Mouse (Mus musculus) liver, embryonic 15.5 days (tissue): ENCODE measurements around the gene Eef2k. TPM values are rescaled to one million over a fixed set of nuclear protein-coding genes. Genes with fewer than 3 reads are reported as not detected.
"Not testable (repeated sequence)": the region's sequence is repeated elsewhere in the genome, so short reads cannot be mapped to it uniquely, and the experiment has no call there.

Experiments
- ATAC-seq: fragments of 200-750 bp; cut with Nextera tagmentation; 2 replicates; pipeline ENCODE4 v1.8.0; 2017; ENCODE audit warnings: moderate number of reproducible peaks, mild to moderate bottlenecking, moderate library complexity; ENCODE audit not compliant: insufficient read depth
- H3K27ac ChIP-seq: fragments of 300-500 bp; sonication (generic); replicated peaks from 2 replicates; pipeline ENCODE4 v1.5.1; 2015; ENCODE audit warnings: mild to moderate bottlenecking, inconsistent platforms
- H3K27me3 ChIP-seq: fragments of 300-500 bp; sonication (generic); 2 replicates; pipeline ENCODE4 v1.6.1; 2015; ENCODE audit warnings: mild to moderate bottlenecking, inconsistent platforms
- H3K36me3 ChIP-seq: fragments of 300-500 bp; sonication (generic); replicated peaks from 2 replicates; pipeline ENCODE4 v1.6.1; 2015; ENCODE audit warnings: moderate library complexity, mild to moderate bottlenecking, inconsistent platforms
- H3K4me1 ChIP-seq: fragments of 300-500 bp; sonication (generic); replicated peaks from 2 replicates; pipeline ENCODE4 v1.6.1; 2015; ENCODE audit warnings: inconsistent platforms
- H3K4me2 ChIP-seq: fragments of 300-500 bp; sonication (generic); 2 replicates; pipeline ENCODE4 v1.6.1; 2015; ENCODE audit warnings: moderate library complexity, mild to moderate bottlenecking, inconsistent platforms
- H3K4me3 ChIP-seq: fragments of 300-500 bp; sonication (generic); replicated peaks from 2 replicates; pipeline ENCODE4 v1.5.1; 2015; ENCODE audit warnings: mild to moderate bottlenecking, inconsistent platforms
- H3K9ac ChIP-seq: fragments of 300-500 bp; sonication (generic); 2 replicates; pipeline ENCODE4 v1.6.1; 2015; ENCODE audit warnings: moderate library complexity, mild to moderate bottlenecking, inconsistent platforms
- H3K9me3 ChIP-seq: fragments of 300-500 bp; sonication (generic); replicated peaks from 2 replicates; pipeline ENCODE4 v1.6.1; 2016; ENCODE audit warnings: inconsistent platforms
- WGBS: fragments of 180-500 bp; shearing (Covaris S2); methylation state at CpG from one replicate; pipeline ENCODE4 v1.1.7; 2015; ENCODE audit warnings: mixed read lengths; ENCODE audit not compliant: insufficient replicate concordance; 5-methylcytosine and 5-hydroxymethylcytosine counted together
- polyA plus RNA-seq: library from polyadenylated mRNA; unstranded; fragments of >200 nt; fragmentation: Nextera tagmentation; extraction: Ambion mirVana; gene quantifications from 2 replicates; pipeline ENCODE4 v1.2.1, GENCODE M21; 2015

Gene Eef2k
- polyA plus RNA-seq, 1 experiment from 2014 or later: 42.8 TPM

DNA sequence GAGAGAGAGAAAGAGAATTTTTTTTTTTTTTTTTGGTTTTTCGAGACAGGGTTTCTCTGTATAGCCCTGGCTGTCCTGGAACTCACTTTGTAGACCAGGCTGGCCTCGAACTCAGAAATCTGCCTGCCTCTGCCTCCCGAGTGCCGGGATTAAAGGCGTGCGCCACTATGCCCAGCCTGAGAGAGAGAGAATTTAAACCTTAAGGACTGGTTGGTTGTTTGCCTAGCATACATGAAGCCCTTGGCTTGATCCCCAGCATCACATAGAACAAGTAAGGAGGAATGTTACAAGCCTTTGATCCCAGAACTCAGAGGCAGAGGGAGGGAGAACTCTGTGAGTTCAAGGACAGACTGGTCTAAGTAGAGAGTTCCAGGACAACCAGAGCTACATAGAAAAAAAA is 68.6 kb downstream of the Eef2k start:
- H3K4me2 ChIP-seq, H3K9ac ChIP-seq, H3K4me3 ChIP-seq, H3K36me3 ChIP-seq, ATAC-seq, H3K27me3 ChIP-seq, H3K4me1 ChIP-seq, H3K9me3 ChIP-seq, H3K27ac ChIP-seq: not testable (repeated sequence)
- WGBS: 75% methylated on average over 6 of the region's 6 CpGs

DNA sequence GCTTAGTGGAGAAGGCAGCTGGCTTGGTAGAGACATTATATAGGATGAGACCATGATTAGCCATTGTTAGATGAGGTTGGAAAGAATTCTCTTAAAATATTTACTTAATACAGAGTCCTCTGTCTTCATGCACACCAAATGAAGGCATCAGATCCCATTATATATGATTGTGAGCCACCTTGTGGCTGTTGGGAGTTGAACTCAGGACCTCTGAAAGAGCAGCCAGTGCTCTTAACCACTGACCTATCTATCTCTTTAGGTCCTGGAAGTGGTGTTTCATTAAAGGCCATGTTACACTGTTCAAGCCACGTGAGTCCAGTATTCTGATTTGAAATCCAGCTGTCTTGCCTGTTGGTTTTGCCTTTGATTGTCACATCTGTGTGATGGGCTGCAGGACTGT is 70.7 kb downstream of the Eef2k start:
- Histone ChIP-seq H3K4me2 (no peak overlapping the region), H3K4me3 (no peak overlapping the region), H3K9ac (no peak overlapping the region), H3K27me3 (no peaks in the 10 kb centered on the region), H3K27ac (no peak overlapping the region), H3K36me3 (no peaks in the 10 kb centered on the region), H3K4me1 (peaks cover 17% of the 10 kb centered on the region), H3K9me3 (no peaks in the 10 kb centered on the region)
- WGBS: 16% methylated on average over 1 of the region's 1 CpGs
- no peak for ATAC-seq

DNA sequence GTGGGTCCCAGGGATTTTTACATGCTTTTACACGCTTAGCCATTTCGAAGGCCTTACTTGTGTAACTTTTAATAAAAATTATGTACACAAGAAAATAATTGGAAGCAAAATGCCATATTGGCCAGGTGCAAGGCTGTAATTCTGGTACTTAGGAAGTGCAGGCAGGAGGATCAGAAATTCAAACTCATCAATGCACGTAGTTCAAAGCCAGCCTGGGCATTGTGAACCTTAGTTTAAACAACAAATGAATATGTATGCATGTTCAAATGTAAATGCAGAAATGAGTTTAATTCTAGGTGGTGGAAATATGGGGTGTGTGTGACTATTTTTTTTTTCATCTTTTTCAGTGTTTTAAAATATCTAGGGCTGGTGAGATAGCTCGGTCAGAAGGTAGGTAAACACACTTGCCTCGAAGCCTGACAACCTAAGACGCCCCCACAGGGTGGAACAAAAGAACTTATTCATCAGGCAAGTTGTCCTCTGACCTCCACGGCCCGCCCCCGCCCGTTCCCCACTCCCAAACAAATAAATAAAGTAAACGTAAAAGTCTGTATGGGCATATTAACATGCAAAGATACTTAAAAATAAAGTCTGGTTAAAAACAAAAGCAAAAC is 73.7 kb downstream of the Eef2k start:
- no peak for ATAC-seq
- peaks cover 37% of the 10 kb centered on the region for H3K4me1 ChIP-seq
- H3K4me3 ChIP-seq: peak overlapping the region; percentile 96
- H3K36me3 ChIP-seq: no peaks in the 10 kb centered on the region; the same call in 1 of the 2 replicates
- no peaks in the 10 kb centered on the region for H3K27me3 ChIP-seq
- peak overlapping the region; percentile 98 for H3K4me2 ChIP-seq
- H3K27ac ChIP-seq: 0 out of 2 replicates have a peak overlapping the region, but pooled peaks have one; percentile 20
- 29% methylated on average over 11 of the region's 11 CpGs for WGBS
- no peaks in the 10 kb centered on the region for H3K9me3 ChIP-seq
- H3K9ac ChIP-seq: no peak overlapping the region

DNA sequence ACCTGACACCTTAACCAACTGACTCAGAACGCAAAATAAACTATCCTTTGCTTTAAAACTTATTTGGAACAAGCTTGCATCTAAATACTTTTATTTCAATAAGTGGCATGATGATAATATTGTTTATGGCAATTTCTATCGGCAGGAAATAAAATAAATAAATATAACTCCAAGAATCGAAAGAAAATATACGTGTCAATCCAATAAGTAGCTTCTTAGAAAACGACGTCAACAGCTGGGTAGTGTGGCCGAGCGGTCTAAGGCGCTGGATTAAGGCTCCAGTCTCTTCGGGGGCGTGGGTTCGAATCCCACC is 74.6 kb downstream of the Eef2k start:
- Histone ChIP-seq H3K27me3 (no peaks in the 10 kb centered on the region), H3K9me3 (no peaks in the 10 kb centered on the region), H3K27ac (peak overlapping the region; percentile 38; the same call in 1 of the 2 replicates), H3K4me3 (peak overlapping the region; percentile 96), H3K36me3 (no peaks in the 10 kb centered on the region; the same call in 1 of the 2 replicates), H3K4me2 (peak overlapping the region; percentile 98), H3K4me1 (peaks cover 37% of the 10 kb centered on the region), H3K9ac (peak overlapping the region; percentile 50)
- ATAC-seq: peak; percentile 84; the same call in 1 of the 2 replicates
- 4% methylated on average over 12 of the region's 12 CpGs for WGBS

DNA sequence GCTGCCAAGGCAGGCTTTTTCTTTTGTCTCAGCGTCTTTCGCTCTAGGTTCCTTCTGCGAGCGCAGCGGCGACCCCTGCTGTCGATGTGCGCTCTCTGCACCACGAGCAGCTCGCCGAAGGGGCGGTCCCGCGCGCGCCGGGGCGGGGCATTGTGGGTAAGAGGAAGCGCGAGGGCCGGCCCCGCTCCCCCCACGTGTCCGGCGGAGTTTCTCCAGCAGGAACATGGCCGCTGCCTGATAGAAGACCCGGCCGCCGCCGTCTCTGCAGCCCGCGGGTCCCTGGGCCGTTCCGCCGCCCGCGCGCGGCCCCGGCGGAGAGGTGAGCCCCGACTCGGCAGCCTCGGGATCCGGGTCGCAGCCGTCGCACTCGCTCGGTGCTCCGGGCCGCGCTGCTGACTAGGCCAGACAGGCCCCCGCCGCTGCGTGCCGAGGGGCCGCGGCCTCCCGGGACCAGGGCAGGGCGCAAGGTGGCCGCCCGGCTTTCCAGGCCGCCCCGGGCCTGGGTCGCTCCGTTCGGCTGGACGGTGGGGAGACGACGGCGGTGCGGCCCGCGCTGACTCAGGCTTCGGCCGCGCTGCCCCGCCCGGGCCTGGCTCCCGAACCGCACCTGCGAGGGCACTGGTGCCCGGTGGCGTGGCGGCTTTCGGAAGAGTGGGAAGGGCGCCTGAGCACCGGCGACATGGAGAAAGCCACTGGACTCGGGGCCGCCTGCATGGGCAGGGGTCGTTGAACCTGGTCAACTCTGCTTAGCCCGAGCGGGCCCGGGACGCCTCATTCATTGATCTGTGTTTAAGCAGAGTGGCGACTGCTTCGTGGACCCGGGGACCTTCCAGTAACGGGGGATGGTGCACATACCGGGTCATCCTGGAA is 75.2 kb downstream of the Eef2k start, which contains the start of gene Polr3e:
Polr3e (plus strand) TSS at position 153 of the 870 bp plus-strand sequence.
- Histone ChIP-seq H3K9ac (peak within 1 kb of the TSS; percentile 88), H3K36me3 (peaks cover 3% of the 10 kb centered on the region; the same call in 1 of the 2 replicates), H3K27ac (peak within 1 kb of the TSS; percentile 90), H3K4me1 (peaks cover 37% of the 10 kb centered on the region), H3K9me3 (no peaks in the 10 kb centered on the region), H3K27me3 (no peaks in the 10 kb centered on the region), H3K4me3 (peak within 1 kb of the TSS; percentile 96), H3K4me2 (peak within 1 kb of the TSS; percentile 98)
- whole genome bisulfite sequencing: under 1% methylated on average over 102 of the region's 102 CpGs
- ATAC-seq: peak; percentile 87

DNA sequence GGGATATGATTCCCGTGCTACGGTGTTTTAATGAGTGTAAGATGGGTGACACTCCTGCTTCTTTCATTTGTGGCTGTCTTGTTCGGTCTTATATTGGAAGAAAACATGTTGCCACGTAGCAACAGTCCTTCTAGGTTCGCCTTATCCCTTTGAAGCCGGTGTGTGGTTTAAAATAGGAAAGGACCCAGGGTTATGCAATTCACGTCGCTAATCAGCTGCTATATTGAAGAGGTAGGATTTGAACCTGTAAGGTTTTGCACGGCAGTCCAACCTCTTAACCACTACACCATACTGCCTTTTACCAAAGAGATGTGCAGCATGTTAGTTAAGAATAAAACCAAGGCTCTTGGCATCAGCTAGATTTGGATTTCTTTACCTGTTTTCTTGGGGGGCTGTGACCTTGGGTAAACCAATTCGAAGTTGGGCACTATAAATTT is 75.9 kb downstream of the Eef2k start:
- ATAC-seq: peak; percentile 68
- WGBS: 5% methylated on average over 10 of the region's 10 CpGs
- Histone ChIP-seq H3K27ac (peak overlapping the region; percentile 90), H3K36me3 (peaks cover 9% of the 10 kb centered on the region; the same call in 1 of the 2 replicates), H3K4me3 (peak overlapping the region; percentile 96), H3K27me3 (no peaks in the 10 kb centered on the region), H3K4me2 (peak overlapping the region; percentile 98), H3K9ac (peak overlapping the region; percentile 88), H3K9me3 (no peaks in the 10 kb centered on the region), H3K4me1 (peaks cover 41% of the 10 kb centered on the region)

GRCm38 (mm10) chr7:120933110-120933509 is 90.5 kb downstream of the Eef2k start:
- Histone ChIP-seq H3K4me3 (no peak overlapping the region), H3K4me2 (no peak overlapping the region), H3K9ac (no peak overlapping the region), H3K4me1 (peaks cover 18% of the 10 kb centered on the region), H3K9me3 (no peaks in the 10 kb centered on the region), H3K36me3 (peaks cover 95% of the 10 kb centered on the region), H3K27me3 (no peaks in the 10 kb centered on the region), H3K27ac (peak overlapping the region; percentile 53)
- 83% methylated on average over 7 of the region's 7 CpGs for WGBS
- no peak for ATAC-seq

- H3K4me2 ChIP-seq: peak overlapping the region; percentile 29; the same call in 1 of the 2 replicates
- peak; percentile 74 for ATAC-seq
- peak overlapping the region; percentile 15; the same call in 1 of the 2 replicates for H3K9ac ChIP-seq
- H3K36me3 ChIP-seq: peaks cover 95% of the 10 kb centered on the region
- H3K4me3 ChIP-seq: no peak overlapping the region
- peak overlapping the region; percentile 53 for H3K27ac ChIP-seq
- H3K27me3 ChIP-seq: no peaks in the 10 kb centered on the region
- H3K4me1 ChIP-seq: peaks cover 18% of the 10 kb centered on the region
- 58% methylated on average over 5 of the region's 5 CpGs for WGBS
- H3K9me3 ChIP-seq: no peaks in the 10 kb centered on the region
Measured at GRCm38 (mm10) chr7:120933680-120934195, 91.1 kb downstream of the Eef2k start.

DNA sequence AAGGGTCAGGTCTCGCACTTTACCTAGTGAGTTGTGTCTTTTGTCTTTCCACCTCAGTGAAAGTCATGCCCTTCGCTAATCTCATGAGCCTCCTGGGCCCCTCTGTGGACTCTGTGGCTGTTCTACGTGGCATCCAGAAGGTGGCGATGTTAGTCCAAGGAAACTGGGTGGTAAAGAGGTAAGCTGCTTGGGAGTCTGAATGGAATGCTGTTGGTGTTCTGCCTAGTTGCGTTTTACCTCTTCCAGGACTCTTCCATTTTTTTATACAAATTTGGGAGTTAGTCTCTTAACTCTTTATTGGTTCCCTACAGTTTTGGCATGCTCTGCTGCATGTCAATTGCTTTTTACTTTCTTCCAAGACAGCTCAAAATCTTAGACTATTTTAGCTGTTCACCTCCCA is 92.1 kb downstream of the Eef2k start:
- H3K4me2 ChIP-seq: no peak overlapping the region
- peaks cover 95% of the 10 kb centered on the region for H3K36me3 ChIP-seq
- peak; percentile 50; the same call in 1 of the 2 replicates for ATAC-seq
- no peak overlapping the region for H3K4me3 ChIP-seq
- WGBS: 40% methylated on average over 5 of the region's 5 CpGs
- H3K27me3 ChIP-seq: no peaks in the 10 kb centered on the region
- no peaks in the 10 kb centered on the region for H3K9me3 ChIP-seq
- no peak overlapping the region for H3K27ac ChIP-seq
- peaks cover 18% of the 10 kb centered on the region for H3K4me1 ChIP-seq
- no peak overlapping the region for H3K9ac ChIP-seq

GRCm38 (mm10) chr7:120936522-120936921 is 93.9 kb downstream of the Eef2k start:
- Histone ChIP-seq H3K4me2 (no peak overlapping the region), H3K9ac (no peak overlapping the region), H3K4me3 (no peak overlapping the region), H3K27me3 (no peaks in the 10 kb centered on the region), H3K36me3 (peaks cover 95% of the 10 kb centered on the region), H3K9me3 (no peaks in the 10 kb centered on the region), H3K4me1 (peaks cover 18% of the 10 kb centered on the region), H3K27ac (no peak overlapping the region)
- 66% methylated on average over 4 of the region's 4 CpGs for WGBS
- no peak for ATAC-seq

DNA sequence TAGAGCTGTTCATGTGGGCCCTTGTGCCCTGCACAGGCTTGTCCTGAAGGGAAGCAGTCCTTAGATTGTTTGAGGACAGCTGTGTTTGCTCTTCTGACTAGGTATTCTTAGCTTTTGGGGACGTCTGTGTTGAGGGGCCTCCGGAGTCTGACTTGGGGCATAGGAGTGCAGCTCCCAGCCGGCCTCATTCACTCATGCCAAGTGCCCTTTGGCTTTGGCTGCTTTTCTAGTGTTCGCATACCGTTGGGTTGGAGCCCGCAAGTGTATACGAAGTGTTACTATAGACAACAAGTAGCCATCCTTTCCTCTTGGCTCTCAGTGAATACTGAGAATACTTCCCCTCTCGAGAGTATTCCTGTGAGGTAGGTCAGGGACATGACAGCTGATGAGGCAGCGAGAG is 95.6 kb downstream of the Eef2k start:
- peaks cover 14% of the 10 kb centered on the region for H3K4me1 ChIP-seq
- 83% methylated on average over 9 of the region's 9 CpGs for WGBS
- peaks cover 97% of the 10 kb centered on the region for H3K36me3 ChIP-seq
- no peak overlapping the region for H3K9ac ChIP-seq
- no peaks in the 10 kb centered on the region for H3K9me3 ChIP-seq
- no peaks in the 10 kb centered on the region for H3K27me3 ChIP-seq
- ATAC-seq: no peak
- no peak overlapping the region for H3K4me2 ChIP-seq
- no peak overlapping the region for H3K4me3 ChIP-seq
- H3K27ac ChIP-seq: no peak overlapping the region
